Mouse (Mus musculus): ENCODE results near the gene Agbl2. TPM values are rescaled to one million over a fixed set of nuclear protein-coding genes. Genes with fewer than 3 reads are reported as not detected.

Gene Agbl2
- polyA plus RNA-seq, 1 experiment from 2014 or later = 0.69 TPM

- no peaks in the 10 kb centered on the region for H3K4me1 ChIP-seq (ENCODE audit: control insufficient read depth, insufficient read depth, low read depth, low read length)
- no peak overlapping the region for H3K9ac ChIP-seq (ENCODE audit: low read depth, low read length)
- ATAC-seq = no peak
- H3K4me3 ChIP-seq (ENCODE audit: low read length) = no peak overlapping the region
- H3K4me2 ChIP-seq (ENCODE audit: low read length) = no peak overlapping the region
- no peaks in the 10 kb centered on the region for H3K27me3 ChIP-seq (replicated peaks; ENCODE audit: control insufficient read depth, insufficient read depth, low read length)
- 88% methylated on average over 1 of the region's 1 CpGs for WGBS
- H3K36me3 ChIP-seq (ENCODE audit: control insufficient read depth, insufficient read depth, low read length) = no peaks in the 10 kb centered on the region
- no peaks in the 10 kb centered on the region for H3K9me3 ChIP-seq (ENCODE audit: control insufficient read depth, low read length)
- H3K27ac ChIP-seq (ENCODE audit: low read depth, low read length) = no peak overlapping the region
Observed at GRCm38 (mm10) chr2:90874025-90874424, 91.5 kb downstream of the Agbl2 start.

GRCm38 (mm10) chr2:90875239-90875638, 92.7 kb downstream of the Agbl2 start:
- Histone ChIP-seq H3K4me1 (ENCODE audit: control insufficient read depth, insufficient read depth, low read depth, low read length) (peaks cover 3% of the 10 kb centered on the region; the same call in 1 of the 2 replicates), H3K36me3 (ENCODE audit: control insufficient read depth, insufficient read depth, low read length) (no peaks in the 10 kb centered on the region), H3K4me3 (ENCODE audit: low read length) (no peak overlapping the region), H3K4me2 (ENCODE audit: low read length) (no peak overlapping the region), H3K9ac (ENCODE audit: low read depth, low read length) (no peak overlapping the region), H3K9me3 (ENCODE audit: control insufficient read depth, low read length) (no peaks in the 10 kb centered on the region), H3K27ac (ENCODE audit: low read depth, low read length) (no peak overlapping the region), H3K27me3 (replicated peaks; ENCODE audit: control insufficient read depth, insufficient read depth, low read length) (no peaks in the 10 kb centered on the region)
- WGBS = 67% methylated on average over 2 of the region's 2 CpGs
- no peak for ATAC-seq

GRCm38 (mm10) chr2:90877584-90878259, 95.2 kb downstream of the Agbl2 start:
- WGBS = 79% methylated on average over 4 of the region's 5 CpGs
- H3K27me3 ChIP-seq (replicated peaks; ENCODE audit: control insufficient read depth, insufficient read depth, low read length) = no peaks in the 10 kb centered on the region
- H3K27ac ChIP-seq (ENCODE audit: low read depth, low read length) = no peak overlapping the region
- H3K9ac ChIP-seq (ENCODE audit: low read depth, low read length) = no peak overlapping the region
- no peak overlapping the region for H3K4me3 ChIP-seq (ENCODE audit: low read length)
- H3K4me1 ChIP-seq (ENCODE audit: control insufficient read depth, insufficient read depth, low read depth, low read length) = peaks cover 7% of the 10 kb centered on the region
- no peaks in the 10 kb centered on the region for H3K36me3 ChIP-seq (ENCODE audit: control insufficient read depth, insufficient read depth, low read length)
- H3K4me2 ChIP-seq (ENCODE audit: low read length) = no peak overlapping the region
- no peaks in the 10 kb centered on the region for H3K9me3 ChIP-seq (ENCODE audit: control insufficient read depth, low read length)
- no peak for ATAC-seq

- Histone ChIP-seq H3K27ac (ENCODE audit: low read depth, low read length) (no peak overlapping the region), H3K9ac (ENCODE audit: low read depth, low read length) (no peak overlapping the region), H3K4me2 (ENCODE audit: low read length) (no peak overlapping the region), H3K9me3 (ENCODE audit: control insufficient read depth, low read length) (no peaks in the 10 kb centered on the region), H3K4me1 (ENCODE audit: control insufficient read depth, insufficient read depth, low read depth, low read length) (peaks cover 10% of the 10 kb centered on the region), H3K36me3 (ENCODE audit: control insufficient read depth, insufficient read depth, low read length) (no peaks in the 10 kb centered on the region), H3K27me3 (replicated peaks; ENCODE audit: control insufficient read depth, insufficient read depth, low read length) (no peaks in the 10 kb centered on the region), H3K4me3 (ENCODE audit: low read length) (no peak overlapping the region)
- ATAC-seq = no peak
Observed at GRCm38 (mm10) chr2:90879419-90879818, 96.9 kb downstream of the Agbl2 start.

- no peaks in the 10 kb centered on the region for H3K36me3 ChIP-seq (ENCODE audit: control insufficient read depth, insufficient read depth, low read length)
- H3K27me3 ChIP-seq (replicated peaks; ENCODE audit: control insufficient read depth, insufficient read depth, low read length) = no peaks in the 10 kb centered on the region
- H3K27ac ChIP-seq (ENCODE audit: low read depth, low read length) = no peak overlapping the region
- WGBS = 20% methylated on average over 6 of the region's 6 CpGs
- H3K9ac ChIP-seq (ENCODE audit: low read depth, low read length) = no peak overlapping the region
- H3K4me2 ChIP-seq (ENCODE audit: low read length) = no peak overlapping the region
- H3K4me3 ChIP-seq (ENCODE audit: low read length) = no peak overlapping the region
- H3K4me1 ChIP-seq (ENCODE audit: control insufficient read depth, insufficient read depth, low read depth, low read length) = peaks cover 14% of the 10 kb centered on the region
- H3K9me3 ChIP-seq (ENCODE audit: control insufficient read depth, low read length) = no peaks in the 10 kb centered on the region
- no peak for ATAC-seq
Observed at GRCm38 (mm10) chr2:90880144-90880785, 97.7 kb downstream of the Agbl2 start.

- Histone ChIP-seq H3K27ac (ENCODE audit: low read depth, low read length) (no peak overlapping the region), H3K27me3 (replicated peaks; ENCODE audit: control insufficient read depth, insufficient read depth, low read length) (no peaks in the 10 kb centered on the region), H3K36me3 (ENCODE audit: control insufficient read depth, insufficient read depth, low read length) (no peaks in the 10 kb centered on the region), H3K9me3 (ENCODE audit: control insufficient read depth, low read length) (no peaks in the 10 kb centered on the region), H3K4me2 (ENCODE audit: low read length) (no peak overlapping the region), H3K4me1 (ENCODE audit: control insufficient read depth, insufficient read depth, low read depth, low read length) (peaks cover 14% of the 10 kb centered on the region), H3K4me3 (ENCODE audit: low read length) (no peak overlapping the region), H3K9ac (ENCODE audit: low read depth, low read length) (no peak overlapping the region)
- WGBS = 75% methylated on average over 2 of the region's 2 CpGs
- no peak for ATAC-seq
Observed at GRCm38 (mm10) chr2:90881824-90882223, 99.3 kb downstream of the Agbl2 start.

Other genes with a start within 250 kb of the Agbl2 start
- gene Ptprj, start 202.1 kb upstream of the Agbl2 start, polyA plus RNA-seq (2015; fragmentation: Nextera tagmentation; extraction: Ambion mirVana) = 6.0 and 6.8 TPM in 2 replicates
- gene Nup160, start 105.5 kb upstream of the Agbl2 start, polyA plus RNA-seq (2015; fragmentation: Nextera tagmentation; extraction: Ambion mirVana) = 19.8 and 23.0 TPM in 2 replicates
- gene Fnbp4, start 37.4 kb upstream of the Agbl2 start, polyA plus RNA-seq (2015; fragmentation: Nextera tagmentation; extraction: Ambion mirVana) = 75.0 and 90.6 TPM in 2 replicates
- 256 and 257 TPM in 2 replicates for gene Mtch2, start 64.4 kb downstream of the Agbl2 start, polyA plus RNA-seq (2015; fragmentation: Nextera tagmentation; extraction: Ambion mirVana)
- gene C1qtnf4, start 103.1 kb downstream of the Agbl2 start, polyA plus RNA-seq (2015; fragmentation: Nextera tagmentation; extraction: Ambion mirVana) = 19.8 and 26.6 TPM in 2 replicates
- gene Kbtbd4, start 122.0 kb downstream of the Agbl2 start, polyA plus RNA-seq (2015; fragmentation: Nextera tagmentation; extraction: Ambion mirVana) = 56.7 and 61.4 TPM in 2 replicates
- gene Ndufs3, start 122.1 kb downstream of the Agbl2 start, polyA plus RNA-seq (2015; fragmentation: Nextera tagmentation; extraction: Ambion mirVana) = 221 and 244 TPM in 2 replicates
- 81.9 and 95.3 TPM in 2 replicates for gene Celf1, start 157.7 kb downstream of the Agbl2 start, polyA plus RNA-seq (2015; fragmentation: Nextera tagmentation; extraction: Ambion mirVana)